Comparison of ENCODE assay signal across 8 mouse cellular contexts in genomic region chr9:123215621-123216440, GRCm38 (mm10). TPM values are rescaled to one million over a fixed set of nuclear protein-coding genes. Genes with fewer than 3 reads are reported as not detected.
DNase-seq lines count a peak whose midpoint lies in the region; ATAC-seq and TF ChIP-seq lines count a peak whose summit lies in the region.

Cdcp1 (minus strand) TSS chr9:123216038.

- TF ChIP-seq CTCF in lung, embryonic 14.5 days (IDR thresholded peaks at IDR 0.05; ENCODE audit: low read depth), result no peak

- DNase-seq in embryo, embryonic 10 days (ENCODE audit: low spot score), result peak; percentile 18
- no peak for DNase-seq in embryo, embryonic 10.5 days (ENCODE audit: low spot score)
- peak; percentile 48 for DNase-seq in embryonic facial prominence, embryonic 14.5 days (ENCODE audit: low spot score)
- DNase-seq in kidney, adult 8-10 months, result peak; percentile 85 to 89
- peak; percentile 36 for DNase-seq in lung, embryonic 14.5 days
- DNase-seq in thymus, postnatal 36 days, result peak; percentile 6 to 16
- DNase-seq in spleen, postnatal 10 days (ENCODE audit: low spot score in 2 of 2), result no peak
- no peak for DNase-seq in gastrocnemius, postnatal 36 days

- H3K4me1 ChIP-seq in embryonic facial prominence, embryonic 14.5 days (ENCODE audit: control insufficient read depth, insufficient read depth, low read length), result peaks cover 3% of the 10 kb centered on the region; the same call in 1 of the 2 replicates
- no peaks in the 10 kb centered on the region for H3K4me1 ChIP-seq in lung, embryonic 14.5 days (ENCODE audit: insufficient read depth)

- no peaks in the 10 kb centered on the region for H3K36me3 ChIP-seq in embryonic facial prominence, embryonic 14.5 days (ENCODE audit: control insufficient read depth, insufficient read depth, low read length)
- H3K36me3 ChIP-seq in lung, embryonic 14.5 days (ENCODE audit: insufficient read depth), result no peaks in the 10 kb centered on the region

- peak within 1 kb of the TSS; percentile 56 for H3K4me2 ChIP-seq in embryonic facial prominence, embryonic 14.5 days (ENCODE audit: low read depth, low read length)
- H3K4me2 ChIP-seq in lung, embryonic 14.5 days, result peak within 1 kb of the TSS; percentile 62

- ATAC-seq in embryonic facial prominence, embryonic 14.5 days (ENCODE audit: low read depth), result peak; percentile 79
- peak; percentile 82 for ATAC-seq in lung, embryonic 14.5 days (ENCODE audit: insufficient read depth)

- H3K27ac ChIP-seq in embryonic facial prominence, embryonic 14.5 days (replicated peaks; ENCODE audit: low read depth, low read length), result no peak within 1 kb of the TSS
- peak within 1 kb of the TSS; percentile 30; the same call in 1 of the 2 replicates for H3K27ac ChIP-seq in lung, embryonic 14.5 days (ENCODE audit: low read depth)

- intact Hi-C loops in gastrocnemius, postnatal 36 days (cut with DNase I), result no loop called here

- H3K9ac ChIP-seq in embryonic facial prominence, embryonic 14.5 days (ENCODE audit: low read depth, low read length), result peak within 1 kb of the TSS; percentile 60
- peak within 1 kb of the TSS; percentile 67 for H3K9ac ChIP-seq in lung, embryonic 14.5 days

- no peaks in the 10 kb centered on the region for H3K9me3 ChIP-seq in embryonic facial prominence, embryonic 14.5 days (ENCODE audit: control insufficient read depth, low read length)
- no peaks in the 10 kb centered on the region for H3K9me3 ChIP-seq in lung, embryonic 14.5 days (ENCODE audit: low read depth, low read length)

- H3K27me3 ChIP-seq in embryonic facial prominence, embryonic 14.5 days (replicated peaks; ENCODE audit: control insufficient read depth, insufficient read depth, low read length), result peaks cover 19% of the 10 kb centered on the region
- H3K27me3 ChIP-seq in lung, embryonic 14.5 days (ENCODE audit: insufficient read depth, low read length), result no peaks in the 10 kb centered on the region

- H3K4me3 ChIP-seq in embryonic facial prominence, embryonic 14.5 days (ENCODE audit: low read depth, low read length), result peak within 1 kb of the TSS; percentile 41
- peak within 1 kb of the TSS; percentile 44 for H3K4me3 ChIP-seq in lung, embryonic 14.5 days (ENCODE audit: low read depth, low read length)

- 13% methylated on average over 27 of the region's 45 CpGs for WGBS in embryonic facial prominence, embryonic 14.5 days
- WGBS in lung, embryonic 14.5 days, result 5% methylated on average over 45 of the region's 45 CpGs

RNA-seq across cellular contexts. Expression of gene Cdcp1, which starts in this region (rescaled TPM):
- polyA plus RNA-seq in embryonic facial prominence, embryonic 14.5 days (2014; fragmentation: Nextera tagmentation; extraction: Ambion mirVana), result 7.1 and 8.0 TPM in 2 replicates
- 12.5 and 13.4 TPM in 2 replicates for polyA plus RNA-seq in lung, embryonic 14.5 days (2014; fragmentation: Nextera tagmentation; extraction: Ambion mirVana)
- under 1 TPM in 1 of 2 experiments, not detected in 1; 0.10 TPM for total RNA-seq in gastrocnemius, postnatal 36 days (2021)

Comparison
In these comparisons a context has a peak if more than half of its experiments do, and no peak if none do; other contexts are left out.
1. DNase-seq: peak in embryo, embryonic 10 days (single experiment), embryonic facial prominence, embryonic 14.5 days (single experiment), kidney, adult 8-10 months (2 of 2), lung, embryonic 14.5 days (single experiment) and thymus, postnatal 36 days (2 of 2); none in embryo, embryonic 10.5 days (single experiment), spleen, postnatal 10 days (0 of 2) and gastrocnemius, postnatal 36 days (0 of 2).